ENCODE assay signal across 8 mouse cellular contexts in genomic region chr13:43231965-43232860, GRCm38 (mm10).
A peak's percentile ranks its signal among the peaks of the same experiment; 100 is the strongest.
DNase-seq lines count a peak whose midpoint lies in the region; ATAC-seq and TF ChIP-seq lines count a peak whose summit lies in the region.

No protein-coding gene starts in this region.

- TF ChIP-seq POLR2A in kidney, adult 2 months (IDR thresholded peaks at IDR 0.05; ENCODE audit: low read depth, low read length): no peak

- peak; percentile 90 for DNase-seq in NIH3T3 (ENCODE audit: low read depth)
- DNase-seq in adrenal gland, postnatal 36 days: peak; percentile 58 to 69
- peak; percentile 99 for DNase-seq in heart, adult 11 months
- peak; percentile 96 for DNase-seq in kidney, adult 2 months
- peak; percentile 34 for DNase-seq in urinary bladder, adult 2 months (ENCODE audit: low spot score)
- DNase-seq in layer of hippocampus, adult 11-12 months (ENCODE audit: low spot score): no peak

- H3K4me2 ChIP-seq in lung, embryonic 15.5 days: no peak overlapping the region
- H3K4me2 ChIP-seq in forebrain, embryonic 16.5 days (ENCODE audit: low read length): no peak overlapping the region

- H3K4me1 ChIP-seq in kidney, adult 2 months (ENCODE audit: control insufficient read depth, insufficient read depth, low read length): peaks cover 25% of the 10 kb centered on the region
- H3K4me1 ChIP-seq in lung, embryonic 15.5 days: peaks cover 73% of the 10 kb centered on the region
- H3K4me1 ChIP-seq in forebrain, embryonic 16.5 days (replicated peaks; ENCODE audit: control insufficient read depth, insufficient read depth, low read length): peaks cover 13% of the 10 kb centered on the region

- no peak overlapping the region for H3K4me3 ChIP-seq in kidney, adult 2 months (ENCODE audit: insufficient read depth, low read depth, low read length)
- H3K4me3 ChIP-seq in lung, embryonic 15.5 days: no peak overlapping the region
- no peak overlapping the region for H3K4me3 ChIP-seq in forebrain, embryonic 16.5 days (replicated peaks; ENCODE audit: low read length)

- H3K9me3 ChIP-seq in lung, embryonic 15.5 days: no peaks in the 10 kb centered on the region
- no peaks in the 10 kb centered on the region for H3K9me3 ChIP-seq in forebrain, embryonic 16.5 days (ENCODE audit: control insufficient read depth, low read length)

- no peak for TF ChIP-seq CTCF in kidney, adult 2 months (conservative IDR thresholded peaks at IDR 0.05; ENCODE audit: insufficient read depth, insufficient read length, low read depth, low read length)

- 10% methylated on average over 13 of the region's 13 CpGs for WGBS in kidney, adult 2 months
- 10% methylated on average over 13 of the region's 13 CpGs for WGBS in lung, embryonic 15.5 days
- 43% methylated on average over 13 of the region's 13 CpGs for WGBS in forebrain, embryonic 16.5 days

- peak overlapping the region; percentile 34 for H3K27ac ChIP-seq in kidney, adult 2 months (ENCODE audit: insufficient read depth, low read depth, low read length)
- peak overlapping the region; percentile 93 for H3K27ac ChIP-seq in lung, embryonic 15.5 days
- no peak overlapping the region for H3K27ac ChIP-seq in forebrain, embryonic 16.5 days (ENCODE audit: low read length)

- no peaks in the 10 kb centered on the region for H3K36me3 ChIP-seq in kidney, adult 2 months (ENCODE audit: control insufficient read depth, insufficient read depth, low read length)
- H3K36me3 ChIP-seq in lung, embryonic 15.5 days: no peaks in the 10 kb centered on the region
- H3K36me3 ChIP-seq in forebrain, embryonic 16.5 days (ENCODE audit: control insufficient read depth, insufficient read depth): no peaks in the 10 kb centered on the region

- no peak overlapping the region; the same call in 1 of the 2 replicates for H3K9ac ChIP-seq in lung, embryonic 15.5 days
- no peak overlapping the region for H3K9ac ChIP-seq in forebrain, embryonic 16.5 days (replicated peaks; ENCODE audit: low read depth, low read length)

- no peaks in the 10 kb centered on the region for H3K27me3 ChIP-seq in kidney, adult 2 months (replicated peaks; ENCODE audit: control insufficient read depth, insufficient read depth, low read length)
- H3K27me3 ChIP-seq in lung, embryonic 15.5 days: no peaks in the 10 kb centered on the region
- H3K27me3 ChIP-seq in forebrain, embryonic 16.5 days (replicated peaks; ENCODE audit: control insufficient read depth, insufficient read depth, low read length): no peaks in the 10 kb centered on the region

- peak; percentile 78 for ATAC-seq in lung, embryonic 15.5 days (ENCODE audit: borderline replicate concordance, extremely low read depth, low FRiP score, low TSS enrichment)
- no peak for ATAC-seq in forebrain, embryonic 16.5 days
